Mouse (Mus musculus): Measurements from ENCODE around the gene Dlx3. TPM values are rescaled to one million over a fixed set of nuclear protein-coding genes. Genes with fewer than 3 reads are reported as not detected.

The Dlx3 gene
- polyA plus RNA-seq, 1 experiment from 2014 or later, result 0.05 TPM

DNA sequence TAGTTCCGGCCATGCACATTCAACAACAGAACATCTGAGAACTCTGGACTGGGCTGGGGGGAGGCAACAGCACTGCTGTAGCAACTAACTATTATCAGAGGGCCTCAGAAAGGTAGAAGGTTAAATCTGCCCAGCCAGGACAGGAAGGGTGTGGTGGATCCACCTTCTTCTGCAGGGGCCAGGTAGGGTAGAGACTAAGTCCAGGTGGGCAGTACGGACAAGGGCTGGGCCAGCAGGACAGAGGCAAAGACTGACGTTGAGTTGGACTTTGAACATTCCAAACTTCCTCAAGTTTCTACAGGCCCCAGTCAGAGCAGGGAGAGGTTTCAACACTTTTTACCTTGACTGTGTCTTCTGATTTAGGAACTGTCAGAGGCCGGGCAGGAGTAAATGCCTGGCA lies 45.2 kb upstream of the Dlx3 start:
- Histone ChIP-seq H3K27me3 (replicated peaks; ENCODE audit: insufficient read depth, low read length) (no peaks in the 10 kb centered on the region), H3K4me1 (ENCODE audit: insufficient read depth, low read depth, low read length) (peaks cover 57% of the 10 kb centered on the region), H3K27ac (ENCODE audit: low read length) (peak overlapping the region; percentile 92), H3K9ac (replicated peaks; ENCODE audit: low read depth) (no peak overlapping the region), H3K4me2 (replicated peaks; ENCODE audit: low read depth, low read length) (peak overlapping the region; percentile 83), H3K9me3 (ENCODE audit: low read length) (no peaks in the 10 kb centered on the region), H3K4me3 (ENCODE audit: low read depth, low read length) (peak overlapping the region; percentile 63), H3K36me3 (ENCODE audit: insufficient read depth, low read length) (no peaks in the 10 kb centered on the region)
- WGBS, result 36% methylated on average over 4 of the region's 4 CpGs
- TF ChIP-seq EP300 (IDR thresholded peaks at IDR 0.05) (no peak), CTCF (IDR thresholded peaks at IDR 0.05) (no peak)
- no peak for ATAC-seq
- DNase-seq (ENCODE audit: low spot score), result no peak

DNA sequence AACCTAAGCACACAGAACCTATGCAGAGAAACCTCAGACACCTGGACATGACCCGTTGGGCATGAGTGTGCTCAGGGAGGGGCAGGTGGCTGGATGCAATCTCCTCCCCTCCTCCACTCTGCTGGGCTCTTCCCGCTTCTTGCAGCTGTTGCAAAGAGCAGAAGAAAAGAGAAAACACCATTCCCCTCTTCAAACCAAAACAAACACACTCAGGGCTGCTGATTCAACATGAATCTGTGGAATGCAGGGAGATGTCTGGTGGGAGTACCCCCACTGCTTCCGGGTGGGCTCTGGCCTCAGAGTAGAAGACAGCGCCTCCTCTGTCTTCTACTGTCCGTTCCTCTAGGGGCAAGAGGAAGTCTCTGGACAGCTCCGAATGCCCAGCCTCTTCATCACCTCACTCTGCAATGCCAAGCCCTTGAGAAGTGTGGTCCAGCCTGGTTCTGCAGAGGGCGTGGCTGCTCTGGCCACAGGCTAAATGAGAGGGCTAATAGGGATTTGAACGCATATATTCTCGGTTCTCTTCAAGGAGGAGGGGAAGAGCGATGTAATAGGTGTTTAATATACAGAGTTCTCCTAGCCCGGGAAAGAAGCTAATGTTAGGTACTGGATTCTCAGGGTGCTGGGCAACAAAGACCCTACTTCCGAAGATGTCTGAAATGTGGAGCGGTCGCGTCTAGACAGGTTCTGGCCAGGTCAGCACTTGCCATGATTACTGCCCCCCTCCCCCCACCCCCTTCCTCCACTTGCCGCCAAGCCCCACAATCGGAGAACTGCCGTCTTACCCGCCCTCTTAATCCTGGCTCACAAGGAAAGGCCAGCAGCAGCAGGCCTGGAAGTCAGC lies 44.5 kb upstream of the Dlx3 start:
- ATAC-seq, result peak; percentile 16; the same call in 1 of the 2 replicates

DNA sequence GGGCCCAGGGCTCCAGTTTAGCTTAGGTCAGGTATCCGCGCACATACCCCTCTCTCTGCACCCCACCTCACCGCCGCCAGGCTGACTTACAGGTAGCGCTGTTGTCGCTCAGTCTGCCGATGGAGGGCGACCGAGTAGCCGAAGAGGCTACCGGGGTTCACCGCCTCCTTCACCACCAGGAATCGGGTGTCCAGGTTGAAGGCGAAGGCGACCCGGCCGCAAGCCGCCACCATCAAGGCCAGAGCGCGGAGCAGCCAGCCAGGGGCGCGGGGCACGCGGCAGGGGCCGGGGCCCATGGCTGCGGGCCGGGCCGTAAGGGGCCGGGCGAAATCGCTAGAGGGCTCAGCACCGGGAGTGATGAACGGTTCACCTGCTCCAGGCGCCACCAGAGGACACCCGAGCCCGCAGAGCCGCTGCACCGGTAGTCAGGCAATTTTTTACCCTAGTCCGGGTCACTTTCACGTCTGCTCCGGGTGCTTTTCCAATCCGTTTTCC lies 43.8 kb upstream of the Dlx3 start:
- Histone ChIP-seq H3K36me3 (ENCODE audit: insufficient read depth, low read length) (no peaks in the 10 kb centered on the region), H3K4me1 (ENCODE audit: insufficient read depth, low read depth, low read length) (peaks cover 59% of the 10 kb centered on the region), H3K27ac (ENCODE audit: low read length) (peak overlapping the region; percentile 92), H3K9me3 (ENCODE audit: low read length) (no peaks in the 10 kb centered on the region), H3K4me2 (replicated peaks; ENCODE audit: low read depth, low read length) (peak overlapping the region; percentile 83), H3K4me3 (ENCODE audit: low read depth, low read length) (peak overlapping the region; percentile 63), H3K27me3 (replicated peaks; ENCODE audit: insufficient read depth, low read length) (no peaks in the 10 kb centered on the region), H3K9ac (replicated peaks; ENCODE audit: low read depth) (peak overlapping the region; percentile 74)
- peak; percentile 23 for ATAC-seq
- WGBS, result 2% methylated on average over 42 of the region's 42 CpGs
- peak; percentile 52 for TF ChIP-seq CTCF (IDR thresholded peaks at IDR 0.05)
- no peak for TF ChIP-seq EP300 (IDR thresholded peaks at IDR 0.05)
- peak; percentile 43 for DNase-seq (ENCODE audit: low spot score)

More for the DNA sequence above, 44.5 kb upstream of the Dlx3 start:
- peak overlapping the region; percentile 92 for H3K27ac ChIP-seq (ENCODE audit: low read length)
- peak overlapping the region; percentile 83 for H3K4me2 ChIP-seq (replicated peaks; ENCODE audit: low read depth, low read length)
- WGBS, result 3% methylated on average over 18 of the region's 19 CpGs
- no peaks in the 10 kb centered on the region for H3K36me3 ChIP-seq (ENCODE audit: insufficient read depth, low read length)
- no peaks in the 10 kb centered on the region for H3K27me3 ChIP-seq (replicated peaks; ENCODE audit: insufficient read depth, low read length)
- H3K9me3 ChIP-seq (ENCODE audit: low read length), result no peaks in the 10 kb centered on the region
- TF ChIP-seq EP300 (IDR thresholded peaks at IDR 0.05) (no peak; the same call in 1 of the 2 replicates), CTCF (IDR thresholded peaks at IDR 0.05) (peak; percentile 58)
- DNase-seq (ENCODE audit: low spot score), result peak; percentile 70
- peak overlapping the region; percentile 63 for H3K4me3 ChIP-seq (ENCODE audit: low read depth, low read length)
- H3K9ac ChIP-seq (replicated peaks; ENCODE audit: low read depth), result peak overlapping the region; percentile 74
- peaks cover 58% of the 10 kb centered on the region for H3K4me1 ChIP-seq (ENCODE audit: insufficient read depth, low read depth, low read length)

DNA sequence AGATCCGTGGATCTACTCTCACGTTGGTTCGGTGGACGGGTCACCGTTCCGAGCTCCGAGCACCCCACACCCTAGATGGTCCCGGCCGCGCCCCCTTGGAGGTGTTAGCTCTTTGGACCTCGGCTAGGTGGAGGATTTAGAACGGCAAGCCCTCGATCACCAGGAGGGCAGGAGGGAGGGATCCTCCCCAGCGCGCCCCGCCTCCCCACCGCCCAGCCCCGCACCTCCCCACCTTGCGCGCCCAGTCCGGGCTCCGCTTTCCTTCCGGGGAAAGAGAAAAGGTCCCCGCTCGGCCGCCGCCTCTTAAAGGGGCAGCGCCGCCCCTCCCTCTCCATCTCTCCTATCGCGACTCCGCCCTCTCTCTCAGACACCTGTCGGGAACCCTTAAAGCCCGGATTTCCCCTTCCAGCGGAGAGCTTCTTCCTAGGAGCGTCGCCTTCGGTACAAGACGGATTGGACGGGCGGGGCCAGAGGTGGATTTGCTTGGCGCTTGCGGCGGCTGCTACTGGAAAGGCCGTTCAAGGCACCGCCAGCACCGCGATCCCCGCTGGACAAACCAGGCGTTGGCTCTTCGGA lies 43.3 kb upstream of the Dlx3 start, which contains the start of gene Itga3:
Gene Itga3, minus strand, starts transcription at position 266 of the 576 bp plus-strand sequence.
- Histone ChIP-seq H3K4me2 (replicated peaks; ENCODE audit: low read depth, low read length) (peak within 1 kb of the TSS; percentile 83), H3K4me1 (ENCODE audit: insufficient read depth, low read depth, low read length) (peaks cover 54% of the 10 kb centered on the region), H3K9ac (replicated peaks; ENCODE audit: low read depth) (peak within 1 kb of the TSS; percentile 74), H3K9me3 (ENCODE audit: low read length) (no peaks in the 10 kb centered on the region), H3K27me3 (replicated peaks; ENCODE audit: insufficient read depth, low read length) (no peaks in the 10 kb centered on the region), H3K4me3 (ENCODE audit: low read depth, low read length) (peak within 1 kb of the TSS; percentile 63), H3K36me3 (ENCODE audit: insufficient read depth, low read length) (no peaks in the 10 kb centered on the region), H3K27ac (ENCODE audit: low read length) (peak within 1 kb of the TSS; percentile 92)
- TF ChIP-seq EP300 (IDR thresholded peaks at IDR 0.05), result peak; percentile 72
- no peak for TF ChIP-seq CTCF (IDR thresholded peaks at IDR 0.05)
- WGBS, result under 1% methylated on average over 40 of the region's 51 CpGs
- DNase-seq (ENCODE audit: low spot score), result peak; percentile 94
- peak; percentile 80 for ATAC-seq

DNA sequence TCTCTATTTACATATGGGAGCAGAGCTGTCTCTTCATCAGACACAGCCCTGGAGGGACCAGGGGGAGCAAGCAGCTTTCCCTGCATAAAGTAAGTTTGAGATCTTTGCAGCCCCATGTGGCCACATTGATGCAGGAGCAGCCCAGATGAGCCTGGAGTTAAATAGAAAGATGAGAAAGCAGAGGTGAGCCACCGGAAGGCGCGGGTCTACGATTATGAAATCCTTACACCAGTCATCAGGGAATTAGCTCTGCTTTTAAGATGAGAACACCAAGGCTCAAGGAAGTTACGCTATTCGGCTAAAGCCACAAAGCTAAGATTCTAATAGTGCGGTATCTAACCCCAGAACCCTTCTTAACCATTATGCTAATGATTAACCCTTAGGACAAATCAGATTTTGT lies 42.0 kb upstream of the Dlx3 start:
- Histone ChIP-seq H3K27ac (ENCODE audit: low read length) (peak overlapping the region; percentile 75), H3K36me3 (ENCODE audit: insufficient read depth, low read length) (no peaks in the 10 kb centered on the region), H3K27me3 (replicated peaks; ENCODE audit: insufficient read depth, low read length) (no peaks in the 10 kb centered on the region), H3K4me1 (ENCODE audit: insufficient read depth, low read depth, low read length) (peaks cover 43% of the 10 kb centered on the region; the same call in 1 of the 2 replicates), H3K4me2 (replicated peaks; ENCODE audit: low read depth, low read length) (peak overlapping the region; percentile 83), H3K4me3 (ENCODE audit: low read depth, low read length) (no peak overlapping the region), H3K9ac (replicated peaks; ENCODE audit: low read depth) (no peak overlapping the region), H3K9me3 (ENCODE audit: low read length) (no peaks in the 10 kb centered on the region)
- TF ChIP-seq CTCF (IDR thresholded peaks at IDR 0.05) (no peak), EP300 (IDR thresholded peaks at IDR 0.05) (no peak)
- ATAC-seq, result no peak
- DNase-seq (ENCODE audit: low spot score), result no peak
- 45% methylated on average over 7 of the region's 7 CpGs for WGBS

DNA sequence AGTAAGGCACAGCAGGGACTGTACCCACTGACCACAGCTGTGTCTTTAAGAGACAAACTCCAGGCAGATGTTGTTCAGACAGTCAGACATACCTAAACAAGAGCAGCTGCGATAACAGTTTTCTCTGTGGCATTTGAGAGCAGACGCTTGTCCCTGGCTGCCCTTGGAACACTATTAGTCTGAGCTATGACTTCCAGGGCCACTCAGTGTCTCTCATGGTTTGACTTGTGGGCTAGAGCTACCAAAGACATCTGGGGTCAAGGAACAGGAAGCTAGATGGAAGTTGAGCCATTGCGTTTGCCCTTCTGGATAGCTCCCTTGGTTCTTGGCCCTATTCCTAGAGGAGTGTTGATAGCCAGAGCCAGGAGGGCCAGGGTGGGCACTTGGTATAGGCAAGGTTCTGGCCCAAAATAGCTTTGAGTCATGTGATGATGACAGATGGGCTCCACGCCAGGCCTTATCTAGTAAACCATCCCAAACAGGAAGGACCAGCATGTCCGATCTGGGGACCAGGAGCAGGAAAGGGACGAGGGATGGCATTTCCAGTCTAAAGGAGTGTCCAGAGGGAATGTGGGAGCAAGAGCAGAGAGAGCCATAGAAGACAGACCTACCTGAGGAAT lies 40.6 kb upstream of the Dlx3 start:
- H3K4me1 ChIP-seq (ENCODE audit: insufficient read depth, low read depth, low read length), result peaks cover 34% of the 10 kb centered on the region; the same call in 1 of the 2 replicates
- H3K9ac ChIP-seq (replicated peaks; ENCODE audit: low read depth), result no peak overlapping the region
- ATAC-seq, result peak; percentile 31
- no peaks in the 10 kb centered on the region for H3K36me3 ChIP-seq (ENCODE audit: insufficient read depth, low read length)
- H3K27ac ChIP-seq (ENCODE audit: low read length), result peak overlapping the region; percentile 75
- 38% methylated on average over 6 of the region's 6 CpGs for WGBS
- H3K4me3 ChIP-seq (ENCODE audit: low read depth, low read length), result no peak overlapping the region
- no peaks in the 10 kb centered on the region for H3K27me3 ChIP-seq (replicated peaks; ENCODE audit: insufficient read depth, low read length)
- no peak overlapping the region for H3K4me2 ChIP-seq (replicated peaks; ENCODE audit: low read depth, low read length)
- DNase-seq (ENCODE audit: low spot score), result peak; percentile 65
- TF ChIP-seq CTCF (IDR thresholded peaks at IDR 0.05), result no peak
- TF ChIP-seq EP300 (IDR thresholded peaks at IDR 0.05), result peak; percentile 98
- H3K9me3 ChIP-seq (ENCODE audit: low read length), result no peaks in the 10 kb centered on the region

Measured in lung, postnatal 0 days (tissue).